Mouse (Mus musculus): ENCODE results near the gene Tm4sf19. TPM values are rescaled to one million over a fixed set of nuclear protein-coding genes. Genes with fewer than 3 reads are reported as not detected.
A peak's percentile ranks its signal among the peaks of the same experiment; 100 is the strongest.

Tm4sf19 gene
- polyA plus RNA-seq, 1 experiment from 2014 or later = not detected

DNA sequence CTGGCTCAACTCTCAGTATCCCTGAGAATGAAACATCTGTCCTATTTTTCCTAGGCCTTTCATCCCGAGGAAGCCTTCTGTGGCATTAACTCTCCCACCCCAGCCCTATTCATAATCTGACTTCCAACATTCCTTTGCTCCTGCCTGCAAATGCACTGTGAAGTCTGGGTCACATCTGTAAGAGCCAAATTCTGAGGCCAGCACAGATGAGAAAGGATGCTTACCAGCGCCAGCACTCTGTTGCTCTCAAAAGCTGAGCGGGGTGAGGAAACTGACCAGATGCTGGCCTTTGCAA, 3.8 kb upstream of the Tm4sf19 start:
- 0 out of 2 replicates have a peak overlapping the region, but pooled peaks have one; percentile 33 for H3K27ac ChIP-seq (replicated peaks)
- no peak for ATAC-seq (ENCODE audit: insufficient read depth)
- WGBS (ENCODE audit: insufficient replicate concordance) = 70% methylated on average over 3 of the region's 3 CpGs

GRCm38 (mm10) chr16:32398206-32398605, 2.1 kb upstream of the Tm4sf19 start:
- WGBS (ENCODE audit: insufficient replicate concordance) = 49% methylated on average over 3 of the region's 3 CpGs
- no peaks in the 10 kb centered on the region for H3K9me3 ChIP-seq (replicated peaks)
- H3K27me3 ChIP-seq = no peaks in the 10 kb centered on the region
- H3K4me3 ChIP-seq (replicated peaks) = no peak overlapping the region
- no peak overlapping the region for H3K9ac ChIP-seq
- H3K4me2 ChIP-seq = no peak overlapping the region
- H3K4me1 ChIP-seq (replicated peaks) = 0 out of 2 replicates have a peak, but pooled peaks cover 4% of the 10 kb centered on the region
- ATAC-seq (ENCODE audit: insufficient read depth) = no peak
- no peak overlapping the region for H3K27ac ChIP-seq (replicated peaks)
- peaks cover 1% of the 10 kb centered on the region; the same call in 1 of the 2 replicates for H3K36me3 ChIP-seq (replicated peaks)

More for the DNA sequence above, 3.8 kb upstream of the Tm4sf19 start:
- Histone ChIP-seq H3K4me3 (replicated peaks) (no peak overlapping the region), H3K27me3 (no peaks in the 10 kb centered on the region), H3K9ac (no peak overlapping the region), H3K4me2 (no peak overlapping the region), H3K36me3 (replicated peaks) (peaks cover 5% of the 10 kb centered on the region; the same call in 1 of the 2 replicates), H3K9me3 (replicated peaks) (no peaks in the 10 kb centered on the region), H3K4me1 (replicated peaks) (0 out of 2 replicates have a peak, but pooled peaks cover 4% of the 10 kb centered on the region)

- whole genome bisulfite sequencing (ENCODE audit: insufficient replicate concordance) = 35% methylated on average over 9 of the region's 9 CpGs
- no peaks in the 10 kb centered on the region for H3K4me1 ChIP-seq (replicated peaks)
- H3K27ac ChIP-seq (replicated peaks) = no peak overlapping the region
- H3K36me3 ChIP-seq (replicated peaks) = no peaks in the 10 kb centered on the region
- no peak overlapping the region for H3K9ac ChIP-seq
- no peaks in the 10 kb centered on the region for H3K27me3 ChIP-seq
- no peak overlapping the region for H3K4me2 ChIP-seq
- no peak for ATAC-seq (ENCODE audit: insufficient read depth)
- no peaks in the 10 kb centered on the region for H3K9me3 ChIP-seq (replicated peaks)
- H3K4me3 ChIP-seq (replicated peaks) = no peak overlapping the region
Observed at GRCm38 (mm10) chr16:32401335-32401965, 1.1 kb downstream of the Tm4sf19 start.

DNA sequence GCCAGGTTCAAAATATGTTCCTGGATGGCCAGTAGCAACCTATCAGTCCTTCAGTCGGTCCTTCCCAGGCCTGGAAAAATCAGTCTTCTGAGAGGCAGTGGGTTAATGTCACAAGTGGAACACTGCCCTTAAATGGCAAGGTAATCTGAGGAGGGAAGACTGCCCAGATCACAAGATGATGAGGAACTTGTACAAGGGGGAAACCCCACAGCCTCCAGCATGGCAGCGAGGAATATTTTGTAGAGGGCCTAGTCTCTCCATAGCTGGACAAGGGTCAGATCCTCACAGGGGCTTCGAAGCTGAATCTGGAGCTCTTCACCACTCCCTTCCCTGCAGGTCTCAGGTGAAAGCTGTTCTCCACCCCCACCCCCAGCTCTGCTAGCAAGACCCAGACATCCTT, 2.5 kb downstream of the Tm4sf19 start:
- H3K27me3 ChIP-seq = no peaks in the 10 kb centered on the region
- no peak overlapping the region for H3K4me3 ChIP-seq (replicated peaks)
- no peak overlapping the region for H3K9ac ChIP-seq
- no peak overlapping the region for H3K27ac ChIP-seq (replicated peaks)
- H3K36me3 ChIP-seq (replicated peaks) = no peaks in the 10 kb centered on the region
- H3K9me3 ChIP-seq (replicated peaks) = no peaks in the 10 kb centered on the region
- ATAC-seq (ENCODE audit: insufficient read depth) = no peak
- 71% methylated on average over 3 of the region's 3 CpGs for WGBS (ENCODE audit: insufficient replicate concordance)
- H3K4me2 ChIP-seq = no peak overlapping the region
- no peaks in the 10 kb centered on the region for H3K4me1 ChIP-seq (replicated peaks)

GRCm38 (mm10) chr16:32405716-32406115, 5.4 kb downstream of the Tm4sf19 start:
- Histone ChIP-seq H3K4me2 (no peak overlapping the region), H3K27me3 (no peaks in the 10 kb centered on the region), H3K27ac (replicated peaks) (no peak overlapping the region), H3K4me1 (replicated peaks) (no peaks in the 10 kb centered on the region), H3K9ac (no peak overlapping the region), H3K9me3 (replicated peaks) (no peaks in the 10 kb centered on the region), H3K36me3 (replicated peaks) (no peaks in the 10 kb centered on the region), H3K4me3 (replicated peaks) (no peak overlapping the region)
- 80% methylated on average over 9 of the region's 9 CpGs for WGBS (ENCODE audit: insufficient replicate concordance)
- ATAC-seq (ENCODE audit: insufficient read depth) = no peak

GRCm38 (mm10) chr16:32406671-32407070, 6.4 kb downstream of the Tm4sf19 start:
- 45% methylated on average over 6 of the region's 6 CpGs for WGBS (ENCODE audit: insufficient replicate concordance)
- no peak for ATAC-seq (ENCODE audit: insufficient read depth)

GRCm38 (mm10) chr16:32407730-32408129, 7.4 kb downstream of the Tm4sf19 start:
- H3K4me2 ChIP-seq = no peak overlapping the region
- no peak overlapping the region for H3K9ac ChIP-seq
- H3K27me3 ChIP-seq = no peaks in the 10 kb centered on the region
- 50% methylated on average over 10 of the region's 10 CpGs for WGBS (ENCODE audit: insufficient replicate concordance)
- no peak overlapping the region for H3K4me3 ChIP-seq (replicated peaks)
- H3K36me3 ChIP-seq (replicated peaks) = no peaks in the 10 kb centered on the region
- no peaks in the 10 kb centered on the region for H3K4me1 ChIP-seq (replicated peaks)
- ATAC-seq (ENCODE audit: insufficient read depth) = no peak
- no peak overlapping the region for H3K27ac ChIP-seq (replicated peaks)
- H3K9me3 ChIP-seq (replicated peaks) = no peaks in the 10 kb centered on the region

More at GRCm38 (mm10) chr16:32406671-32407070, 6.4 kb downstream of the Tm4sf19 start:
- H3K9me3 ChIP-seq (replicated peaks) = no peaks in the 10 kb centered on the region
- H3K27ac ChIP-seq (replicated peaks) = no peak overlapping the region
- no peaks in the 10 kb centered on the region for H3K36me3 ChIP-seq (replicated peaks)
- H3K4me1 ChIP-seq (replicated peaks) = no peaks in the 10 kb centered on the region
- no peak overlapping the region for H3K9ac ChIP-seq
- H3K4me2 ChIP-seq = no peak overlapping the region
- H3K4me3 ChIP-seq (replicated peaks) = no peak overlapping the region
- H3K27me3 ChIP-seq = no peaks in the 10 kb centered on the region

DNA sequence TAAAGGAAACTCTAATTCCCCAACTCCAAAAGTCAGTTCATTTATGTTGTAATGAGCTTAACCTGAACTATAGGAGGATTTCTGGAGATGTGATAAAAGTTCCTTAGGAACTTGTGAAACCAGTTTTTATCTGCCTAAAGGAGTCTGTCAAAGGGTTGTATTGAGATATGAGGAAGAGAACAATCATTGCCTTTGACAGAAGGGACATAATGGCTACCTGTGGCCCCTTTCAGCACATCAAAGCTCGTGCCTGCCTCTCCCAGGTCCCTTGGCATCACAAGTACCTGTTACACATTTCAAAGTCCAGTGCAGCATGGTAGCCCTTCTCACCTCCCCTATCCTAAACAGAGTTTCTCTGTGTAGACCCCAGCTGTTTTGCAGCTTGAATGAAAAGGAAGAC, 17.2 kb downstream of the Tm4sf19 start:
- H3K4me2 ChIP-seq = no peak overlapping the region
- H3K36me3 ChIP-seq (replicated peaks) = no peaks in the 10 kb centered on the region
- H3K27ac ChIP-seq (replicated peaks) = no peak overlapping the region
- no peaks in the 10 kb centered on the region for H3K27me3 ChIP-seq
- no peak overlapping the region for H3K9ac ChIP-seq
- no peak for ATAC-seq (ENCODE audit: insufficient read depth)
- H3K4me3 ChIP-seq (replicated peaks) = no peak overlapping the region
- 63% methylated on average over 1 of the region's 1 CpGs for WGBS (ENCODE audit: insufficient replicate concordance)
- peaks cover 22% of the 10 kb centered on the region for H3K4me1 ChIP-seq (replicated peaks)
- no peaks in the 10 kb centered on the region for H3K9me3 ChIP-seq (replicated peaks)

GRCm38 (mm10) chr16:32419517-32420483, 19.5 kb downstream of the Tm4sf19 start, which contains the start of gene Tctex1d2:
Tctex1d2 (plus strand) TSS chr16:32419702.
- 4% methylated on average over 45 of the region's 45 CpGs for WGBS (ENCODE audit: insufficient replicate concordance)
- peaks cover 22% of the 10 kb centered on the region for H3K4me1 ChIP-seq (replicated peaks)
- H3K9ac ChIP-seq = peak within 1 kb of the TSS; percentile 54
- no peaks in the 10 kb centered on the region for H3K36me3 ChIP-seq (replicated peaks)
- peak; percentile 82 for ATAC-seq (ENCODE audit: insufficient read depth)
- H3K4me3 ChIP-seq (replicated peaks) = peak within 1 kb of the TSS; percentile 65
- H3K27me3 ChIP-seq = no peaks in the 10 kb centered on the region
- peak within 1 kb of the TSS; percentile 89 for H3K4me2 ChIP-seq
- no peaks in the 10 kb centered on the region for H3K9me3 ChIP-seq (replicated peaks)
- H3K27ac ChIP-seq (replicated peaks) = peak within 1 kb of the TSS; percentile 64

- Histone ChIP-seq H3K36me3 (replicated peaks) (no peaks in the 10 kb centered on the region), H3K4me2 (no peak overlapping the region), H3K27ac (replicated peaks) (no peak overlapping the region), H3K4me1 (replicated peaks) (peaks cover 18% of the 10 kb centered on the region), H3K9ac (no peak overlapping the region), H3K4me3 (replicated peaks) (no peak overlapping the region), H3K9me3 (replicated peaks) (no peaks in the 10 kb centered on the region), H3K27me3 (no peaks in the 10 kb centered on the region)
- WGBS (ENCODE audit: insufficient replicate concordance) = 76% methylated on average over 3 of the region's 3 CpGs
- no peak for ATAC-seq (ENCODE audit: insufficient read depth)
Observed at GRCm38 (mm10) chr16:32427506-32427905, 27.2 kb downstream of the Tm4sf19 start.

- 0 out of 2 replicates have a peak, but pooled peaks cover 3% of the 10 kb centered on the region for H3K36me3 ChIP-seq (replicated peaks)
- peak within 1 kb of the TSS; percentile 94 for H3K4me3 ChIP-seq (replicated peaks)
- no peaks in the 10 kb centered on the region for H3K27me3 ChIP-seq
- H3K4me2 ChIP-seq = peak within 1 kb of the TSS; percentile 78
- peak within 1 kb of the TSS; percentile 99 for H3K9ac ChIP-seq
- H3K9me3 ChIP-seq (replicated peaks) = no peaks in the 10 kb centered on the region
- H3K4me1 ChIP-seq (replicated peaks) = peaks cover 41% of the 10 kb centered on the region
- peak; percentile 94 for ATAC-seq (ENCODE audit: insufficient read depth)
- WGBS (ENCODE audit: insufficient replicate concordance) = under 1% methylated on average over 54 of the region's 54 CpGs
- H3K27ac ChIP-seq (replicated peaks) = peak within 1 kb of the TSS; percentile 95
Observed at GRCm38 (mm10) chr16:32430474-32431046, 30.3 kb downstream of the Tm4sf19 start, which contains the start of gene Pcyt1a. Pcyt1a (plus strand) TSS chr16:32430921.
